Mouse (Mus musculus): ENCODE measurements at regions not wholly inside any gene's neighbourhood (a gene's known extent, or its start where the extent isn't known, plus 50 kb on each side); places are given as distances from the start of the nearest gene placed in this dataset.
A peak's percentile ranks its signal among the peaks of the same experiment; 100 is the strongest.
"Not testable (repeated sequence)": the region's sequence is repeated elsewhere in the genome, so short reads cannot be mapped to it uniquely, and the experiment has no call there.

GRCm38 (mm10) chr5:68252671-68253070 lies 221.0 kb downstream of the Grxcr1 start:
- 17% methylated on average over 8 of the region's 8 CpGs for WGBS
- no peak for ATAC-seq (replicated peaks; ENCODE audit: low FRiP score, low read depth)
- Histone ChIP-seq H3K27me3 (ENCODE audit: insufficient read depth, low read length) (no peaks in the 10 kb centered on the region), H3K4me1 (replicated peaks; ENCODE audit: insufficient read depth, low read length) (no peaks in the 10 kb centered on the region), H3K36me3 (ENCODE audit: insufficient read depth, low read length) (no peaks in the 10 kb centered on the region), H3K27ac (no peak overlapping the region), H3K9ac (ENCODE audit: low read depth, low read length) (no peak overlapping the region), H3K4me2 (ENCODE audit: low read length) (no peak overlapping the region), H3K4me3 (replicated peaks; ENCODE audit: low read depth, low read length) (no peak overlapping the region), H3K9me3 (replicated peaks; ENCODE audit: low read length) (no peaks in the 10 kb centered on the region)
- peak; percentile 84 for TF ChIP-seq CTCF (IDR thresholded peaks at IDR 0.05; ENCODE audit: low read depth)
- DNase-seq (ENCODE audit: low spot score) = peak; percentile 81

- Histone ChIP-seq H3K9ac (ENCODE audit: low read depth, low read length) (no peak overlapping the region), H3K27me3 (ENCODE audit: insufficient read depth, low read length) (no peaks in the 10 kb centered on the region), H3K36me3 (ENCODE audit: insufficient read depth, low read length) (no peaks in the 10 kb centered on the region), H3K4me2 (ENCODE audit: low read length) (no peak overlapping the region), H3K27ac (no peak overlapping the region), H3K9me3 (replicated peaks; ENCODE audit: low read length) (no peaks in the 10 kb centered on the region), H3K4me1 (replicated peaks; ENCODE audit: insufficient read depth, low read length) (no peaks in the 10 kb centered on the region), H3K4me3 (replicated peaks; ENCODE audit: low read depth, low read length) (no peak overlapping the region)
- no peak for TF ChIP-seq CTCF (IDR thresholded peaks at IDR 0.05; ENCODE audit: low read depth)
- no peak for DNase-seq (ENCODE audit: low spot score)
- WGBS = 32% methylated on average over 1 of the region's 1 CpGs
- no peak for ATAC-seq (replicated peaks; ENCODE audit: low FRiP score, low read depth)
These were observed 221.8 kb downstream of the Grxcr1 start for GRCm38 (mm10) chr5:68253476-68253875.

- Histone ChIP-seq H3K27ac (no peak overlapping the region), H3K4me3 (replicated peaks; ENCODE audit: low read depth, low read length) (no peak overlapping the region), H3K4me1 (replicated peaks; ENCODE audit: insufficient read depth, low read length) (no peaks in the 10 kb centered on the region), H3K9ac (ENCODE audit: low read depth, low read length) (no peak overlapping the region), H3K27me3 (ENCODE audit: insufficient read depth, low read length) (no peaks in the 10 kb centered on the region), H3K4me2 (ENCODE audit: low read length) (no peak overlapping the region), H3K36me3 (ENCODE audit: insufficient read depth, low read length) (no peaks in the 10 kb centered on the region), H3K9me3 (replicated peaks; ENCODE audit: low read length) (no peaks in the 10 kb centered on the region)
- DNase-seq (ENCODE audit: low spot score) (peak; percentile 40), ATAC-seq (replicated peaks; ENCODE audit: low FRiP score, low read depth) (no peak)
- 58% methylated on average over 2 of the region's 2 CpGs for WGBS
- TF ChIP-seq CTCF (IDR thresholded peaks at IDR 0.05; ENCODE audit: low read depth) = no peak
These were observed 222.5 kb downstream of the Grxcr1 start for GRCm38 (mm10) chr5:68254111-68254510.

DNA sequence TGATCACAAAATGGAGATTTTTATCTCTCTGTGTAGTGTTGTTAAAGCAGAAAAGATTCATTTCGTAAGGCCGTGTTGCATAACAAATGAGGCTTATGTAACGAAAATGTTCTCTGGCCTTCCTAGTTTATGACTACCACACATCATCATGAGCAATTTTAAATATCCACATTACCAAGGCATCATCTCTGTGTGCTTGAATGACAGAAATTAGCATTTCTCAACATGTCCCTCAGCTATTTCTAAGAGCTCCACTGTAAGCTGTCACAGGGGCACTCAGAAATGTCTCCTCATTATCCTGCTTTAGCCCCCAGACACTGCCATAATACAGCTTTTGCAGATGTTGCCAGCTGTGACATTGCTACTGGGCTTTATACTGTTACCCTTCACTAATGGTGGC lies 232.6 kb downstream of the Grxcr1 start:
- DNase-seq (ENCODE audit: low spot score) (no peak), ATAC-seq (replicated peaks; ENCODE audit: low FRiP score, low read depth) (no peak)
- WGBS = 88% methylated on average over 3 of the region's 3 CpGs

DNA sequence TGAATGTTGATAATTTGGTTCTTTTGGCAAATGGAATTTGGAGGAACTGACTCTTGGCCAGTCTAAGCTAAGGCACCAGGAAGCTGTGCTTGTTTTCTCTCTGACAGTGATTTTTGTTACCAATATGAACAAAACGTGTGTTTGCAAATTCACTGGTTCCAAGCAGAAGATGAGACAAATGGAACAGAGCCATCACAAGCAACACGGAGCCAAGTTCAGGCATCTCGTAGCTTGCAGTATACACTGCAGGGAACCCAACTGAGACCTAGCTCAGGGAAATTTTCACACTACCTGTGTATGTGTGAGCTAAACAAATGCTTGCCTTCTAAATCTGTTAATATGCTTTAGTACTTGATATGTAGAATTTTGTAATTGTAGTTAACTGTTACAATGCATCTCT lies 242.6 kb downstream of the Grxcr1 start:
- WGBS = 83% methylated on average over 3 of the region's 3 CpGs
- H3K9me3 ChIP-seq (replicated peaks; ENCODE audit: low read length) = no peaks in the 10 kb centered on the region
- no peak overlapping the region for H3K9ac ChIP-seq (ENCODE audit: low read depth, low read length)
- no peaks in the 10 kb centered on the region for H3K4me1 ChIP-seq (replicated peaks; ENCODE audit: insufficient read depth, low read length)
- ATAC-seq (replicated peaks; ENCODE audit: low FRiP score, low read depth) (no peak), DNase-seq (ENCODE audit: low spot score) (no peak)
- H3K4me2 ChIP-seq (ENCODE audit: low read length) = no peak overlapping the region
- no peaks in the 10 kb centered on the region for H3K27me3 ChIP-seq (ENCODE audit: insufficient read depth, low read length)
- H3K4me3 ChIP-seq (replicated peaks; ENCODE audit: low read depth, low read length) = no peak overlapping the region
- H3K36me3 ChIP-seq (ENCODE audit: insufficient read depth, low read length) = no peaks in the 10 kb centered on the region
- no peak overlapping the region for H3K27ac ChIP-seq
- no peak for TF ChIP-seq CTCF (IDR thresholded peaks at IDR 0.05; ENCODE audit: low read depth)

More for the DNA sequence above, 232.6 kb downstream of the Grxcr1 start:
- TF ChIP-seq CTCF (IDR thresholded peaks at IDR 0.05; ENCODE audit: low read depth) = no peak
- no peak overlapping the region for H3K9ac ChIP-seq (ENCODE audit: low read depth, low read length)
- H3K4me1 ChIP-seq (replicated peaks; ENCODE audit: insufficient read depth, low read length) = no peaks in the 10 kb centered on the region
- no peak overlapping the region for H3K4me3 ChIP-seq (replicated peaks; ENCODE audit: low read depth, low read length)
- no peaks in the 10 kb centered on the region for H3K36me3 ChIP-seq (ENCODE audit: insufficient read depth, low read length)
- H3K27me3 ChIP-seq (ENCODE audit: insufficient read depth, low read length) = no peaks in the 10 kb centered on the region
- no peak overlapping the region for H3K4me2 ChIP-seq (ENCODE audit: low read length)
- no peaks in the 10 kb centered on the region for H3K9me3 ChIP-seq (replicated peaks; ENCODE audit: low read length)
- no peak overlapping the region for H3K27ac ChIP-seq

GRCm38 (mm10) chr5:68275558-68276263 lies 244.1 kb downstream of the Grxcr1 start:
- TF ChIP-seq CTCF (IDR thresholded peaks at IDR 0.05; ENCODE audit: low read depth) = no peak
- H3K9me3 ChIP-seq (replicated peaks; ENCODE audit: low read length) = no peaks in the 10 kb centered on the region
- no peaks in the 10 kb centered on the region for H3K27me3 ChIP-seq (ENCODE audit: insufficient read depth, low read length)
- no peaks in the 10 kb centered on the region for H3K4me1 ChIP-seq (replicated peaks; ENCODE audit: insufficient read depth, low read length)
- no peak overlapping the region for H3K27ac ChIP-seq
- H3K36me3 ChIP-seq (ENCODE audit: insufficient read depth, low read length) = no peaks in the 10 kb centered on the region
- DNase-seq (ENCODE audit: low spot score) = no peak
- no peak overlapping the region for H3K4me3 ChIP-seq (replicated peaks; ENCODE audit: low read depth, low read length)
- ATAC-seq (replicated peaks; ENCODE audit: low FRiP score, low read depth) = no peak
- 80% methylated on average over 5 of the region's 5 CpGs for WGBS
- H3K9ac ChIP-seq (ENCODE audit: low read depth, low read length) = no peak overlapping the region
- H3K4me2 ChIP-seq (ENCODE audit: low read length) = no peak overlapping the region

GRCm38 (mm10) chr5:68295774-68296173 lies 264.1 kb downstream of the Grxcr1 start:
- not testable (repeated sequence) for H3K9me3 ChIP-seq (replicated peaks; ENCODE audit: low read length); H3K27ac ChIP-seq; H3K9ac ChIP-seq (ENCODE audit: low read depth, low read length); H3K4me3 ChIP-seq (replicated peaks; ENCODE audit: low read depth, low read length); DNase-seq (ENCODE audit: low spot score); H3K4me2 ChIP-seq (ENCODE audit: low read length); ATAC-seq (replicated peaks; ENCODE audit: low FRiP score, low read depth); H3K36me3 ChIP-seq (ENCODE audit: insufficient read depth, low read length); H3K4me1 ChIP-seq (replicated peaks; ENCODE audit: insufficient read depth, low read length); H3K27me3 ChIP-seq (ENCODE audit: insufficient read depth, low read length)
- WGBS = 73% methylated on average over 2 of the region's 2 CpGs

Data from kidney, postnatal 0 days (tissue).